Mouse (Mus musculus): Measurements from ENCODE around the gene L2hgdh.

Gene L2hgdh

DNA sequence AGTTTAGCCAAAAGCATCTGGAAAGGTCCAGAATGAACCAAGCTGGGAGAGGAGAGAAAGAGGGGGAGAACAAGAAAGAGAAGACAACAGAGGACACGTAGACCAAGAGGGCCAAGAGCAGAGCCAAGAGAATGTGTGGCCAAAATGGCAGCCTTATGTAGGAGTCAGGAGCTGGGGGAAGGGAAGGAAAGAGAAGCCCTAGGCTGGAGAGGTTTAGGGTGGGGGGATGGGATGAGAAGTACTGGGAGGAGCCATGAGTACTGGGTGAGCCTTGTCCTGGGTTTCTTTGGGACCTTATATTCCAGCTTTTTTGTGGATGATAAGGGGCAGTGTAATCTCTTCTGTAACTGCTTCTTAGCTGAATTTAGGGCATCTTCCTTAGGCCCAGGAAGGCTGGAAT lies 4.6 kb upstream of the L2hgdh start:
- no peak for DNase-seq (ENCODE audit: low spot score)

DNA sequence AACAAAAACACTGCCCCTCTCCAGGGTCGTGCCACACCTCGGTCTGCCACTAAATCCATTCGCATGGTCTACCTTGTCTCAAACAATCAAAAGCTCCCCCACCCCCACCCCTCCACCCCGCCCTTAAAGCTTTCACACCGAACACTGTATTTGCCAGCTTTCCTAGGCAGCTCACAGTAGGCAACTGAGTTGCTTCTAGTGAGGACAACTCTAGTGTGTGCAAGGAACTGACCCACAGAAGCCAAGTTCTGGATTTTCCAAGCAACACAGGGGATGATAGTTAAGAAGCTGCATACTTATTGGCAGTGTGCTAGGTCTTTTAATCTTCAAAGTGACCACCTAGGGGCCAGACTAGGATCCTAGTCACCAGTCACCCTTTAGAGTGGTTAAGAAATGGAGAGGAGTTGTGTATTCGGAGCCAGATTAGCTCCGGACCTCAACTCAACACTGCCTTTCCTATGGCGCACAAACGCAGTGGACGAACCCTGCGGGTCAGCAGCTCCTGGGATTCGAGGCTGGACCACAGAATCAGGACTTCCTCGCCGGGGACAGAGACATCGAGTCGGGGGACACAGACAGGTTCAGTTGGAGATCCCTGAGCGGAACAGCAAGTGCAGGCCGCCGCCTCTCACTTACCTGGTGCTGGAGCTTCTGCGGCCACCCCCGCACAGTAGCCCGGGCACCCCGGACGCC lies 509 bp downstream of the L2hgdh start:
- no peak for DNase-seq (ENCODE audit: low spot score)

DNA sequence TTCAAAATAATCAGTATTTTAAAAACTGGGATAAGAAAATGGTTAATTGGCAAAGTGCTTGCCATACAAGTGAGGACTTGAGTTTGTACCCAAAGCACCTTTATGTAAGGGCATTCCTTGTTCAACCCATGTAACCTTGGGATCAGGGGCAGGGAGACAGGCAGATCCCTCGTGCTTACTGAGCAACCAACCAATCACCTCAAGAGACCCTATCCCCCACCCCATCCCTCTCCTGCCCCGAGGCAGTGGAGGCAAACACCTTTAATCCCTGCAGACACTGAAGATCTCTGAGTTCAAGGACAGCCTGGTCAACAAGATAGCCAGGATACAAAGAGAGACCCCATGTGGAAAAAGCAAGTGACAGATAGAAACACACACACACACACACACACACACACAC lies 1.3 kb downstream of the L2hgdh start:
- no peak for DNase-seq (ENCODE audit: low spot score)

DNA sequence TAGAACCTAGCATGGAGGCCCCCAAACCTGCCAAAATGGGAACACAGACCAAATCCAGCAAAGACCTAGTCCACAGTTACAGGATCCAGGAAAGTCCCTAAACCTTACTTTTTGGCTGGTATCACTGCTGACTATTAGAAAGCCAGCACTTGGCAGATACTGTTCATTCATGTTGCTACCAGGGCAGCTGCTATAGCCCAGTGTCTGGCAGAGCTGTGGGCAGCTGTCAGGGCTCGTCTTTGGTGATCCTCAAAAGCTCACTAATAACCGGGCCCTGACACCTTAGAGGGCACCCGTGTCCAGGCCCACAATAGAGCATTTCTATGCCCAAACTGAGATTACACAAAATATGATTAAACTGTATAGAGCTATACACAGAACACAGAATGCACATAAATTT lies 1.8 kb downstream of the L2hgdh start:
- no peak for DNase-seq (ENCODE audit: low spot score)

GRCm38 (mm10) chr12:69713628-69714027 lies 11.0 kb downstream of the L2hgdh start:
- no peak for DNase-seq (ENCODE audit: low spot score)

DNA sequence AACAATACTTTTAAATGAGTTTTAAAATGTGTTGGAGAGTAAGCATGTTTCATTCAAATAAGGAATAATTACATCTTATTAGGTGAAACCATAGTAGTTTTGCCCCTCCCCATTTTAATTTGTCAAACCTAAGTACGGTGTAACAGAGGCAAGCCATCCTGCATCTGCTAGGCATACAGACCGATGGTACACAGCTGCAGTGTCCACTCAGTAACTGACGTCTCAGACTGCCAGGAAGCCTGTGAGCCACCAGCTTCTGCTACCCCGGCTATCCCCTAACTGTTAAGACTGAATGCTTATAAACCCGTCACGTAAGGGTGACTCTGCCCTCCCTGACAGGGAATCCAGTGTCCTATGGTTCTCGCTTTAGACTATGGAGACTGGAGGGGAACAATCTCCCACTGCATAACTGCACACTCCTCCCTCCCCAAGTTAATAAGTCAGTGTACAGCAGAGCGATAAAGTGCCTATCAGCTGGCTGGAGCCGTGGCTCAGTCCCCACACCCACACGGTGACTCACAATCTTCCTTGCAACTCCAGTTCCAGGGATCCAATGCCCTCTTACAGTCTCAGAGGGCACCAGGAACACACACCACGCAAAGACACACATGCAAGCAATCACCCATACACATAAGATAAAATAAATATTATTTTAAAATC lies 19.7 kb downstream of the L2hgdh start:
- no peak for DNase-seq (ENCODE audit: low spot score)

DNA sequence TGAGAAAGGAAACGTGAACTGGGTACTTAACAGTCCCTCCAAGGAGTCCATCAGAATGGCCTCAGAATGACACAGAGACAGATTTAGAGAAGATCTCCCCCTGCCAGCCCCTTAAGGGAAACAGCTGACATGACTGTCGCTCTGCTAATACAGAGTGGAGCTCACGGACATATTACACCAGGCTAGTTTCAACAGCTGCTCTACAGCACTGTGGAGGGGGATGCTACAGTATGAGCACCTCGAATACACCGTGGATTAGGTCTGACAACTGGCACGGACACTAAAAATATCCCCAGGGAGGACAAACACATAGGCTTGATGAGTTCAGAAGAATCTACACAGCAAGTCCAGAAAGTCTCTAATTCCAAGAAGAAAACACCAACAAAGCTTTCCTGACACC lies 26.3 kb downstream of the L2hgdh start:
- DNase-seq (ENCODE audit: low spot score) = no peak

GRCm38 (mm10) chr12:69696746-69697145 lies 27.9 kb downstream of the L2hgdh start:
- peak; percentile 58 for DNase-seq (ENCODE audit: low spot score)

DNA sequence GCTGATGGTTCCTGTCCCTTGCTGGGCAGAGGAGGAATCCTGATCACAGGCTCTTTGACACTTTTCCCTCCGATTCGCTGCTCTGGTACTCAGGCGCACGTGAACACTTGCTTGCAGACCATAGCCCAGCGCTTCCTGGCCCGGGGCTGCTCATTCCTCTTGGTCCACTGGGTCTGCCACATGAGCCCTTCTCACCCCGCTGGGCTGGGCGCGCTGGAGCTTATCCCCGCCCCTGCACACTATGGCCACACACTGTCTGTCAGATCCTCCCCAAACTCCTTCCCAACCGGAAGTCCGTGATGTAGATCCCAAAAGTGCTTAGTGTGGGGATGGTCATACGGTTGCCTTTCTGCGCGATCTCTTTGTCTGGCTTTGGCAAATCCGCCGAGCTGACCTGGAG lies 31.2 kb downstream of the L2hgdh start:
- DNase-seq (ENCODE audit: low spot score) = no peak

GRCm38 (mm10) chr12:69690714-69691113 lies 34.0 kb downstream of the L2hgdh start:
- no peak for DNase-seq (ENCODE audit: low spot score)

DNA sequence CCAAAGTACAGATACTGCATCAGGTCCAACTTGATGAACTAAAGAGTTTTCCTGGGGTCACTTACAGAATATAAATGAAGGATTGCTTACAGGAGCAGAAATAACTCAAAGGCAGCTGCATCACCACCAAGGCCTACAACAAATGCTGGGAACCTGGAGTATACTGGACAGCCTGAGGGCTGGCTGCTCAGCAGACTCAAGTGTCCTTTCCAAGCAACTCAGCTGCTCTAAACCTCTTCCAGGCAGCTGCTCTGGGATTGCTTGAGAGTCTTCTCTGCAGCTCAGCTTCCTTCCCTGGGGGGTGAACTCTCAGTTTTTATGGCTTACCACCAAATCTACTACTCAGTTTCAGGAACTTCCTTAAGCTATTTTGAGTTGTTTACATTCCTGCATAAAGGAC lies 35.6 kb downstream of the L2hgdh start:
- no peak for DNase-seq (ENCODE audit: low spot score)

- no peak for DNase-seq (ENCODE audit: low spot score)
Measured at GRCm38 (mm10) chr12:69688368-69688767, 36.3 kb downstream of the L2hgdh start.

DNA sequence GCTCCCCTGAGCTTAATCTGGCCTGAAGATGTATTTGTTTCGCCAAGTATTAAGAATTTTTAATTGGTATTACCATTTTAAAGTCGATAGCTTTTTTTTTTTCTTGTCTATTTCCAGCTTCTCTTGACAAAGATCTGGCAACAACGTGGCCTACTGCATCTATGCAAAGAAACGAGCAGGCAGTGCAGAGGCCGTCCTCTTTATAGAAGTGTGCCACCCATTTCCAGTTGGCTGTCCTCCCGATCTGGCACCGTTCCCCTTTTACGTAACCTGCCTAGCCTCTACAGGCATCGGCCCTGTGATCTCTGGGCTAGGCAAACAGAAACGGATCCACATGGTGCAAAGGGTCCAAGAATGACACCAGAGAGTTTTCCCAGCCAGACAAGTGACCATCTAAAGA lies 41.1 kb downstream of the L2hgdh start:
- DNase-seq (ENCODE audit: low spot score) = peak; percentile 77

DNA sequence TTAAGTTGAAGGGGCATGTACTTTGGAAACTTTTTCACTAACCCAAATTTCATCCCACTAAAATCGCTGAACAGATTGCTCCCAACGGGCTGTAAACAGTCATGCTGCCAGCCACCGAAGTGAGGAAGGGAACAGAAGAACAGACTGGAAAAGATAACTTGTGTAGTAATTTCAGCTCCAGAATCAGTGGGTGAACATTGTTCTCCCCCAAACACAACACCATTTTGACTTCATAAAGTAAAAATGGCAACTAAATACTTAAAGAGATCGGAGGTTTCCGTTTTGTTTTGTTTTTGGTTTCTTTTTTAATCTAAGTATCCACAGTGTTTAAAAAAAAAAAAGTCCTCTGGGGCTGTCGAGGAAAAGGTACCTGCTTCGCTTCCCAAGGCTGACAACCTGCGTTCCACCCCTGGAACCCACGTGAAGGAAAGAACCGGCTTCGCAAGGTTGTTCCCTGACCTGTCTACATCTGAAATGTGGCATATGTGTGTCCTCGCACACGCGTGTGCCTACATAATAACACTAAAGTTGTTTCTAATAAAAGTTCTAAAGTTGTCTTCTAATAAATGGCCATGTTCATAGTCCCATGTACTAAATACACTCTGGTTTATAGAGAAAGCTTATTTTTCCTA lies 41.8 kb downstream of the L2hgdh start:
- no peak for DNase-seq (ENCODE audit: low spot score)

- DNase-seq (ENCODE audit: low spot score) = peak; percentile 90
Measured at GRCm38 (mm10) chr12:69682065-69682787, 42.4 kb downstream of the L2hgdh start.

DNA sequence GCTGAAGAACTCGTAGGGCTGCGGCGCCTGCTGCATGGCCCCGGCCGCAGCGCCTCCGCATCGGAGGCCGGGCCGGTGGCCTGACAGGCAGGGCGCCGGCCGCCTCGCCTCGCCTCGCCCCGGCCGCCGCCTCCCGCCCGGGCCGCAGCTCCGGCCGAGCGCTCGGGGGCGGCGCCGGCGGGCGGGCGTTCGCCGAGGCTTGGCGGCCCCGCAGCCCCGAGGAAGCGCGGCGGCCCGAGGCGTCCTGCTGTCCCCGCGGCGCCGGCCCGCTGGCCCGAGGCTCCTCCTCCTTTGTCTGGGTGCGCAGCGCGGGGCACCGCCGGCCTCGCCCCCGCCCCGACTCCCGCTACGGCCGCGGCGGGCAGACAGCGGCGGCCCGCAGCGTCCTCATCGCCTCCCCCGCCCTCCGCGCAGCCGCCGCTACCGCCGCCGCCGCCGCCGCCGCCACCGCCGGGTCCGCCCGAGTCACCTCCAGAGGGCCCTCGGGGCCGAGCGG lies 43.1 kb downstream of the L2hgdh start, which contains the start of gene Sos2:
Sos2 (minus strand) TSS at position 287 of the 496 bp plus-strand sequence.
- DNase-seq (ENCODE audit: low spot score) = peak; percentile 72

GRCm38 (mm10) chr12:69680635-69681565 lies 43.8 kb downstream of the L2hgdh start:
- peak; percentile 62 for DNase-seq (ENCODE audit: low spot score)

- no peak for DNase-seq (ENCODE audit: low spot score)
Measured at GRCm38 (mm10) chr12:69676157-69676556, 48.5 kb downstream of the L2hgdh start.

DNA sequence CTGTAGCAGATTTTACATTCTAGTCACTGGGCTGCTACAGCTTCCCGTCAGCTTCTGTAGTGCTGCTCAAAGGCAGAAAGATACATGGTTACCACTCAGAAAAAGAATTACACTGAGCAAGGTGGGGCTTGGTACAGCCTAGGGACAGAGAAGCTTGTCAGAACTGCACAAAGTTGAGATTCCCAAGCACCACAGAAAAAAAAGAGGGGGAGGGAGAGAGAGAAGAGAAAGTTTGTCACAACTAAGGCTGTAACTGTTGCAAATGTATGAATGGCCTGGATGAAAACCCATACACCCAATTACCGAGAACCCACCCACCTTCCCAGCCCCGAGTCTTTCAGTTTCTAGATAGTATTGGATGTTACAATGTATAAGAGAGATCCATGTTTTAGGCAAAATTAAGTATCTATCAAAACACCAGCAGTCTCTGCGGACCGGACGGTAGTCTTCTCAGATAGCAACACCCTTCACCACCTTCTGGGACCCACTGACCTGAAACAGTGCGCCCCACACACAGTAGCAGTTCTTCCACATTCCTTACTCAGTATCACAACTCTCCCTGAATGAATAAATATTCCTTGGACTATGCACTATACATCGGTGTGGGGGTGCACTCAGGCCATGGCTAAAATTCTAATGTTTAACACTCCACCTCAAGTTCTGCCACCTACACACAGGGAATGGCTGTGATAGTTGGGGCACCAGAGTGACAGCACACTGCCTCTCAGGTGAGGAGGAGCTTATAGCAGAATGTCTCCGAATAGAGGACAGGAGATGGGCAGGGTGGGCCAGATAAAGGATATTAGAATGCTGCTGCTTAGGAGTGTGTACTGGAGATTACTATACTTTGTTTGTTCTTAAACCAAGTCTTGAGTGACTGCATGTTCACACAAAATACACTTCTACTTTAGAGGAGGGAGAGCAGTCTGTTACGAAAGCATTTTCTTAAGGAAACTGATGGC lies 49.8 kb downstream of the L2hgdh start:
- DNase-seq (ENCODE audit: low spot score) = no peak

GRCm38 (mm10) chr12:69674176-69674575 lies 50.5 kb downstream of the L2hgdh start:
- no peak for DNase-seq (ENCODE audit: low spot score)
